Mouse (Mus musculus) right cerebral cortex, postnatal 10 days (tissue): ENCODE data around the gene Xkr7.

Experiments used
- DNase-seq, 2 experiments: peaks; one replicate each; pipeline ENCODE4 v3.0.0; 2021; ENCODE audit warnings: low spot score in 2 of 2

The Xkr7 gene

DNA sequence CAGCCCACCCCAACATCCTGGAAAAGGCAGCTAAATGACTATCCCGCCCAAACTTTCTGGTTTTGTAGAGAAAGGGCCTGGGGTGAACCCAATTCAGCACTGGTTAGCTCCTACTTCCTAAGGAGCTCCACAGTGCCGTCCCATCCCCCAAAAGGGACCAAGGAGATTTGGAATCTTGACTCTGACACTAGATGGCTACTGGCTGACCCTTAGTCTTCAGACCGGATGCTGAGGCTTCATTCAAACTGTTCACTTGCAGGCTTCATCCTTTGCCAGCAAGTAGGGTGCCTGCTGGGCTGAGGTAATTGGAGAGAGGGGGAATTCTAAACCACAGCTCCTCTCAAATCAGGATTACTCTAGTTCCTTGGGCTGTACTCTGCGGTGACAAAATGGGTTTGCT lies 1.3 kb downstream of the Xkr7 start:
- no peak for DNase-seq

DNA sequence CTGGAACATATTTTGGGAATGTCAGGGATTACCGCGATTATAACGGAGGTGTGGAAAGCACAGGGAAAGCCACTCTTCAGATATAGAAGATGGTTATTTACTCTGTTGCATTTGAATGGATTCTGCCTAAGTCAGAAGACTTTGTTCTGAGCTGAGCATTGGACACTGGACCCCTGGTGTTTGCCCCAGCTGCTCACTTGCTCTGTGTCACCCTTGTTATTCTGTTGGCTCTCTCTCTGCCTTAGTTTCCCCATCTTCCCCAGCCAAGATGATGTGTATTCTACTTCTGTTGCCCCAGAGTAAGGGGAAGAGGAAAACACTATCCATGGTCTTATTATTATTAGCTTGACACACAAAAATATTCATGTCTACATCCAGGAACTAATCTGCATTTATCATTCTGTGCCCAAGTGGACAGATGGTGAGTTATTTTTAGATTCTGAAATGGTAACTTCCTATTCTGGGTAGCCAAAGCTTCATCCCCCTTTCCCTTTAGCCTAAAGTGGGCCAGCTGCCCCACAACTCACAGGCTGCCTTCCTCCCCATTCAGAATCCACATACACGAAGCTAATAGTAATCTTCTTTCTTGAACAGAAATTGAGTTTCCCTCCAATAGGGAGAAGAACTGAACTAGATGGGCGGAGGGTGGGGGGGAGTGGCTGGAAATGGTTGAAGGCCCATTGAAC lies 2.0 kb downstream of the Xkr7 start:
- no peak for DNase-seq

DNA sequence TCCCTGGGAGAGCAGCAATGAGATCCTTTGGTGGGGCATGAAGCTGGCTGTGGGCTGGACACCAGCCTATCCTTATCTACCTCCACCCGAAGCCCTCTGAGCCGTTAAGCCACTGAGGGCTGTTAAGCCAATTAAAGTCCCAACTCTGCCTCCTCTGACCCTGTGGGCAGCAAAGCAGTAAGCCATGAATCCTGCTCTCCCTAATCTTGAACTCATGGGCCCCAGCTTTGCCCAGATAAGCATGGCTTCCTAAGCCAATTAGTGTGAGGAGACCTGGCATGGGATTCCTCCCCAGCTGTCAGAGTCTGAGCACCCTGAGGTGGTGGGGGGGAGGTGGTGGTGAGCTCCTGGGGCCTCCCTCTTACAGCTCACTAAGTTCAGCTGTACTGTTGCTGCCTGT lies 5.0 kb downstream of the Xkr7 start:
- DNase-seq, result no peak

DNA sequence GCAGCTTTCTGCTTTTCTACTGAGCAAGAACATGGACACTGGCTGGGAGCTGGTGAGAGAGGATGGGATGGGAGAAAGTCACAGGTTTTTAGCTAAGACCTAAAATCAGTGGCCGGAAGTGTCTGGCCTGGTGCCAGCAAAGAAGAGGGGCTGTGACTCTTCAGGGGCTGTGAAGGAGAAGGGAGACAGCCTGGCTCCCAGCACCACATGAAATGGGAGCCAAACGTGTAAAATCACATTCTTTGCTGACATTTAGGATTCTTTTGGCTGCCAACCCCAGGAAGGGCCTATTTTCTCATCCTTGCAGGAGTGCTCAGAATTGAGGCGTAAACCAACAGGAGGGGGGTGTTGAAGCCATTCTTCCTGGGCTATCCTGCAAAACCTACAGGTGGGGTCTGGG lies 12.2 kb downstream of the Xkr7 start:
- DNase-seq, result peak; percentile 46 to 53

DNA sequence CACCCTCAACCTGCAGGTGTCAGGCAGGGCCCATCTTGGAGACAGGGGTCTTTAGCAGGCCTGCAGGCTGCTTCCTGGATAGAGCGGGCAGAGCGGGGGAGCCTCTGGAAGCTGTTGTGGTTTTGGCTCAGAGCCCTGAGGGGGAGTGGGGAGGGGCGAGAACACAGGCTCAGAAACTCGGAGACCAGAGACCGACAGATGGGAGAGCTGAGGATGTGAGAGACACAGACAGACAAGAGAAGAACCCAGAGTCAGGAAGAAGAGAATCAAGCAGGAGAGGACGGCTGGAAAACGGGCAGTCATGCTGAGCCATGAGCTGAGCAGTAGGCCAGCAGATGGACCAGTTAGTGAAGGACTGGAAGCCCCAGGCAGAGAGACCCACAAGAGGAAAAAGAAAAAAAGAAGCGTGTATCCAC lies 14.2 kb downstream of the Xkr7 start:
- peak; percentile 77 to 81 for DNase-seq

DNA sequence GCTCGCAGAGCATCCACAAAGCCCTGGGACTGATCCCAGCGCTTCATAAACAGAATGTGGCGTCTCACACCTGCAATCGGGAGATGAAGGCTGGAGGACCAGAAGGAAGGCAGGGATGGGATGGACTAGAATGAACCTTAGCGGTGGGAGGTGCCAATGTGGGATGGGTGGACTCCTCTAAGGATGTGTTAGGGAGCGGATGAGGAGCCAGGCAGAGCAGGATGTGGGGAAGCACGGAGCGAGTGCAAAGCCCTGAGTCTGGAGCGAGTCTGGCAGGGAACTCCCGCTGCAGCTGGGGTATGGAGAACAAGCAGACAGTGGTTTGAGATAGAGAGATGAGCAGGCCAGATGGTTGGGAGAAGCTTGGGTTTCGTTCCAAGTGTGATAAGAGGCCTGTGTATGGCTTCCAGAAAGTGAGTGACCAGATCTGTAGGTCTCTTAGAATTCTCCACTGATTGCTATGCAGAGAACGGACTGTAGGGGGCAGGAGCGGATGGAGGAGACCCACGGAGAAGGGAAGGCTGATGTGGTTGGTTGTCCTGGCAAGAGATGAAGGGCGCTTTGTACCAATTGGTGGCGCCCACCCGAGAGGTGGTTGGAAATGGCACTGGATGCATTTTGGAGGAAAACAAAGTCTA lies 16.3 kb downstream of the Xkr7 start:
- peak; percentile 55 to 71 for DNase-seq

DNA sequence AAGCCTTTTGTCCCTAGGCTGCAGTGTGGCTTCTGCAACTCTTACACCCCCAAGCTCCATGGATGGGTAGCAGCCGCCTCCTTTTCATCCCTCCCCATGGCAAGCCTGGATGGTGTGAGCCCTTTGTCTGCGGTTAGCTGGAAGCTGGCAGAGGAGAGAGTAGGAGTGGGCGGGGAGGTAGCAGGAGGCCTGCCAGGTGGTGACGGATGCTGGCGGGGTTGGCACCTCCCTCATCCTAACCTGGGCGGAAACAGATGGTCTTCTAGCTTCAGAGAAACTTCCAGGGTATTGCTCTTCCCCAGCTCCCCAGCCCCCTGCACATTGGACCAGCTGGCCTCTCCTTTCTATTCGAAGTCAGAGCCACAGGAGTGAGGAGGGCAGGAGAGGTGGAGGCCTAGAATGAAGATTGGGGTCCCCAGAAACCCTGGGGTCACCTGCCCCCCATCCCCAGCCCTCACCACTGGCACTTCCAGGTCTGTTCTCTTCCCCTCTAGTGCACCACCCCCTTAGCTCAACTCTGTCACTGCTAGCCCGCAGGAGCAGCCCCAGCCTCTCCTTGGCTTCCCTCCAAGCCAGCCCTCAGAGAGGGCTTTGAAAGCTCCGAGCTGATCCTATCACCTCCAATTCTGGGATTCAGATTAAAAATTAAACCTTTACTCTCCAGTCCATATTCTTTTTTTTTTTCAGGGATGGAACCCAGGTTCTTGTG lies 17.8 kb downstream of the Xkr7 start:
- DNase-seq, result peak; percentile 45 to 52

DNA sequence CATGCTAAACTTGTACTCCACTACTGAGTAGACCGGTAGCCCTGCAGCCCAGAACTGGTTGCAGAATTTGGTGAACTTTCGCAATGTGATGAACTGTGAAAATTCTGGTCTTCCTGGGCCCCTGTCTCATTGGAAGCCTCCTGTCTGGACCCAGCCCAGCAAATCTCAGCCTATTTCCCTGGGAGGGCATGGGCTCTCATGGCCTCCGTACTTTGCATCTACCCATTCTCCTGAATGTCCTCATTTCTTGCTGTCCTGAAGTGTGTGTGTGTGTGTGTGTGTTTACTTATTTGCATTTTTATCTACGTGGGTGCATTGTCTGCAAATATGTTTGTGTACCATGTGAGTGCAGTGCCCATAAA lies 18.3 kb downstream of the Xkr7 start:
- DNase-seq, result no peak

DNA sequence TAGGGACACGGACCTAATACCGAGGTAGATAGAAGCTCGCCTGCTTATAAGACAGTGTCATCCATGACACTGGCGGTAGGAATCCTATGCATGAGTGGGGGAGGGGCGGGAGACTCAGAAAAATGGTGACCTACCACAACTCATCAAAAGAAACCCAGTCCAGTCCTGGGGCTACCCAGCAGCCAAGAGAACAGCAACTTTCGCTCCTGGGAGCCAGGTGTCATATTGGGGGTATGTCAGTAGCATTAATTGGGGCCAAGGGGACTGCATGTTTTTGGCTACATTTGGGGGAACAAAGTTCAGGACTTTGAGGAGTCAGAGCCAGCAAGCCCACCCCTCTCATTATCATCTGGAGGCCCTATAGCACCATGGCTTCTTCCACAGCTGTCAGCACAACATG lies 19.4 kb downstream of the Xkr7 start:
- no peak for DNase-seq

DNA sequence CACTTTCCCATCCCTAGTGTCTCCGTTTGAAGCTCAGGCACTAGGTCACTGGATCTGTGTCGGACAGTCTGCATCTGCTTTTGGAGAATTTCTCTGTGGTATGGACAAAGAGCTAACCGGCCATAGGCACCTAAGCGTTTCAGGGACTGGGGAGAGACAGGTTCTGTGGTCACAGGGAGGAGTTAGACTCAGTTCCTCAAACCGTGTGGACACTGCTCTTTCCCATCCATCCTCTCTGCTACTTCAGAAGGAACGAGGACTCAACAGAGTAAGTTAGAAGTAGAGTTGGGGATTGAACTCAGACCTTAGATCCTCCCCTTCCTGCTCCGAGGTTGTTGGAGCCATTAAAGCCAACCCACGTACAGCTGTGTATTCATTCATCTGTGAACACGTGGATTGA lies 19.9 kb downstream of the Xkr7 start:
- DNase-seq, result no peak

DNA sequence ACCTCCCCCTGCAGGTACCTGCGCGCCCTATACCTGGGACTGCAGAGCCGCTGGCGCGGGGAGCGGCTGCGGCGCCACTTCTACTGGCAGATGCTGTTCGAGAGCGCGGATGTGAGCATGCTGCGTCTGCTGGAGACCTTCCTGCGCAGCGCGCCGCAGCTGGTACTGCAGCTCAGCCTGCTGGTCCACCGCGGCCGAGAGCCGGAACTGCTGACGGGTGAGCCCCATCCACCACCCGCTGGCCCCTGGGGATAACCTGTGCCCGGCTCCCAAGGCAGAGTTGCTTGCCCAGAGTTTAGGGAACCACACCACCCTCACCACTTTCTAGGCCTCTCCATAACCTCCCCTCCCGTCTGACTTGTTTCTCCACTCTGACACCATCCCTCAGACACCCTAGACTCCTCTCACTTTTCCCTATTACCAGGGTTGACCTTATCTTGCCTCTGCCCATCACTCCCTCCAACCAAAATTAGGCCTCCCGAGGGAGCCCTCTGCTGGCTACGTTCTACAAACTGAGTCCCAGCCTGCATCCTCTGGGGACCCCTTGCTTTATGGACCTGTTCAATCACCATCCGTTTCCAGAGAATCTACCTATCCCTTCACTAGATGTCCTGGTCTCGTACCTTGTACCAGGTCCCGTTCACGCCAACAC lies 21.2 kb downstream of the Xkr7 start:
- DNase-seq, result no peak

DNA sequence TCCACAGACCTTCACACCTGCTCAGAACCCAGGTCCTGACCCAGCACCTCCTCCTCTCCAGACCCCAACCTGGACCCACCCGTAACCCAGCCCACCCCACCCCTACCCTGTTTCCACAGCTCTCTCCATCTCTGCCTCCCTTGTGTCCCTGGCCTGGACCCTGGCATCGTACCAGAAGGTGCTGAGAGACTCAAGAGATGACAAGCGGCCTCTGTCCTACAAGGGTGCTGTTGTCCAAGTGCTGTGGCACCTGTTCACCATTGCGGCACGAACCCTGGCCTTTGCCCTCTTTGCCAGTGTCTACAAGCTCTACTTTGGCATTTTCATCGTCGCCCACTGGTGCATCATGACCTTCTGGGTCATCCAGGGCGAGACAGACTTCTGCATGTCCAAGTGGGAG lies 22.2 kb downstream of the Xkr7 start:
- DNase-seq, result no peak

DNA sequence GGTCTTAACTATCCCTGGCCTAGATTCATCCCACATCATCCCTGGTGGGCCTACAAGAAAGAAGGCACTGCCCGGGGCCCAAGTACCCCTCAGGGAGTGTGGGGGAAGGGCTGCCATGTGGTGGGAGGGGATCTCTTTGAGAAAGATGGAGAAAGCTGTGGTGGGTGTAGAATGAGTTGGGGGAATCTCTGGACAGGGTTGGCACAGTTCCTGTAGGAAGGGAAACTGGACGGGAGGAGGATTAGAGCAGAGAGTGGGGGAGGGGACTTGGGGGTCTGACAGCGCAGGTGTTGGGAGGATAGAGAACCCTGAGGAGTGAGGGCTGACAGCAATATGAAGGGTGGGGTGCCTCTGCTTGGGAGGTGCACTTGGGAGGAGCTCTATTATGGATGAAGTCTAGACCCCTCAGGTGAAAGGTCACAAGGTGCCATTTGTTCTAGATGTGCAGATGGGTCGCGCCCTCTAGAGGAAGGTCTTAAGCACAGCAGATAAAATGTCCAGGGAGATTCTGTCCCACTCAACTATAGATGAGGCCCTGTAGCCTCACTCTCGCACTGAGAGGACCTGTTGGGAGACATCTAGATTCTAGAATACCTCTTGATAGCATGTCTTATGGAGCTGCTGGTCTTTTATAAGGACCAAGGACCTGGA lies 23.7 kb downstream of the Xkr7 start:
- no peak for DNase-seq

DNA sequence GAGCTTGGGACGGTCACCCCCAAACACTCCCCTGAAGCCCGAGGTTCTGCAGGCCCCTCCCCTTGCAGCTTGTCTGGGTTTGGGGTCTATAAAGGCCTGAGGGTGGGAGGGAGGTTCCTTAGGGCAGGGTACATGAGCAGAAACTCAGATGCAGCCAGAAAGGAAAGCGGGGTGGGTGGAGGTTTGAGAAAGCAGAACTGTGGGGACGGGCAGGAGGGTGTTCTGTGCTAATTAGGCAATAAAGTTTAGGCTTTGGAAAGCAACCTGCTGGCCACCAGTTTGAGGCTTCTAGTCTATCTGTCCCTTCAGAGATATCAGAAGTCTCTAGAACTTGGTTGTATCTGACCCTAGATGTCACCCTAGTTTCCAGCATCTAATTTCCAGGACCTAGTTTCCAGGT lies 26.7 kb downstream of the Xkr7 start:
- no peak for DNase-seq

DNA sequence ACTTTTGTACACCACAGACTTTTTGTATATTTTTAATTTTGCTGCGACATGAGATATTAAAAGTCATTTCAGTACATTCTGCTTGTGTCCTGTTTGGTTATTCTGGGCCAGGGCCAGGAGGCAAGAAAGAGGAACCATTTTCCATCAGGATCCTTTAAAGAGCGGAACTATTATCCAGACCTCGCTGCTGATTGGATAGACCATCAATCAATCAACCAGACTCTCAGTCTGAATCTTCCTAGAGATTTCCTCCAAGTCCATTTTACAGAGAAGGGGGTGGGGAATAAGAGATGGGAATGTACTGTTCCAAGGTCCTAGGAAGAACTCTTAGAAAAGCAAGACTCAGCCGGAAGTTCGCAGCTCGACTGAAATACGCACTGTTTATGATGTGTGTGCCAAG lies 28.6 kb downstream of the Xkr7 start:
- no peak for DNase-seq

DNA sequence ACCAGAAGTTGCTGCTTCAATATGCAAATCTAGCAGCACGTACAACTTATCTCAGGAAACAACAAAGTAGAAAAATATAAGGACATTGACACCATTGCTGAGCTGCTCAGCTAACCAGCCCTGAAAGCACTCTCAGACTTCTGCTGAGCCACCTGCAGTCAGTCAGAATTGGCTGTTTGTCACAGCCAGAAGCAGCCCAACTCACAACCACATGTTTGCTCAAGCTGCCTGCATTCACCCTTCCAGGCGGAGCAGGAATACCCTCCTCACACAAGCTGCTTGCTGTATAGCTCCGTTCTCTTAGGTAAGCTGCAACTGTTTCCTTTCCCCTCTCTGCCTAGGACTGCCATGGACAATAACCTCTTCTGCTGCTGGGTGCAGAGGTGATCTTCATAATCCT lies 31.7 kb downstream of the Xkr7 start:
- peak; percentile 52 to 67 for DNase-seq

DNA sequence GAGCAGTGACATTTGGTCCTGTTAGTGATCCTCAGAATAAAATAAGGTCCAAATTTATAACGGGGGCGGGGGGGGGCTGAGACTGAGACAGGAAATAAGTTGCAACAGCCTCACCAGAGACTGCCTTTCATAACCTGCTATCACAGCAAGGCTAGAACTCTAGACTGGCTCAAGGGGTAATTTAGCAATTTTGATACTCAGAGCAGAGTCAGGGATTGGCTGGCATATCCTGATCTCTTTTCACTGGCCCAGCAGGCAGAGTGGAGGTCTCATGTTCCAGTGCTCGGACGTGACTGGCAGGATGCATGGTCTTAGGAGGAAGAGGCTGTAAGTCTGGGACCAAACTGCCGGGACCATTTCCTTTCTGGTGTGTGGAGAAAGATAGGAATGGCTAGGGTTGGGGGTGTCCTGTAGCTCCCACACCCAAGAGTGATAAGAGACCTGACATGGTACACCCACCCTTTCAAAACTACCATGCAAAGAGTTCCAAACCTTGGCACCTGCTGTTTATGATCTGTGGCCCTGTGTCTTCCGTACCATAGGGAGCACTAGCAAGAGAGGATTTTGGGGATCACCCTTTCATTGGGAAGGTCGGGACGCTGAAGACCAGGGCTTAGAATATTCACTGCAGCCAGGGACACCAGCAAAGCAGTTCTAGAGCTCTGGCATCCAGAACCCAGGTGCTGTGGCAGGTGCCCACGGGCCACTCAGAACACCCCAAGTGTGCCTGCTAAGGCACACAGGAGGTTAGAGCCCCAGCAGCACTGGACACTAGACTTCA lies 32.7 kb downstream of the Xkr7 start:
- no peak for DNase-seq

DNA sequence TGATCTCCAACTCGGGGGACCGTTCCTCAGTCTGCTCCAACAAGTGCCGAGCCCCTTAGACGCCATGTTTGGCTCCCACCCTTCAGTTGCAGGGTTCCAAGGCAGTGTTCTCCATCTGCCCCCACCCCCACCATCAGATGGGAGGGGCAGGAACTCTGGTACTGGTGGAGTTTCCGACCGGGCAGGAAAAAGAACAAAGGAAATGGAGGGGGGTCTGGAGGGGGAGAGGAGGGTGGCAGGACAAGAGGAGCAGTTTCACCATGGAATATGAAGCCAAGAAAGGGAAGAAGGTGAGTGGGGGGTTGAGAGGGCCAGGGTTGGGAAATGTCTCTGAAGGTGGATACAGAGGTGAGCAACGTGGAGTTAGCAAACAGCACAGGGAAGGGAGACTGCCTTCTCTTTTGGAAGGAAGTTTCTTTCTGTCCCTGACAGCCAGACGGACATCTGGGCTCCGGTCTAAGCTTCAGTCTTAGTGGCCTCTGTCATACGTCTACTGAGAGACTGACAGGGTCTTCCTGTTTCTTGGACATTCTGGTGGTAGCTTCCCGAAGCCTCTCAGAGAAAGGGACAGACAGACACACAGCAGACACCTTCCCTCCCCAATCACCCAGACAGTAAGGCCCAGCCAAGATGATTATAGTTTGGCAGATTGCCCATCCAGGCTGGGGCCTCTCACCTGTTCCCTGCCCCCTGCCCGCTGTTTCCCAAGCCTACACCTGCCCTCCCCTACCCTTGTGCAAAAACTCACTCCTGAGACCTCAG lies 34.3 kb downstream of the Xkr7 start, which contains the start of gene Ccm2l:
TSS of gene Ccm2l (plus strand) at position 209 of the 762 bp plus-strand sequence.
- DNase-seq, result no peak

DNA sequence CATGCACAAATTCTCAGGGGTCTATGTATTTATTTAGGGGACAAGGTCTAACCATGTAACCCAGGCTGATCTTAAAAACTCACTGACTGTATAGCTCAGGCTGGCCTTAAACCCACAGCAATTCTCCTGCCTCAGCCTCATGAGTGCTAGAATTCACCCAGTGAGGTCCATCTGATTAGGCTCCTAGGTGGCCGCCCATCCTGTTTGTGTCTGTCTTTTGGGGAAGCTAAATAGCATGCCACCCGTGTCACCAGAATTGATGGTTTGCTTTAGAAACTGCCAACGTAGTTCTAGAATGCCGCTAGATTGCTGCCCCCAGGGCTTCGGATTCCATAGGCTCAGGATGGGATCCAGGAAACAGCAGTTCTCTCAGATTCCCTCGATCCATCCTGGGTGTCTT lies 35.3 kb downstream of the Xkr7 start:
- DNase-seq, result no peak

DNA sequence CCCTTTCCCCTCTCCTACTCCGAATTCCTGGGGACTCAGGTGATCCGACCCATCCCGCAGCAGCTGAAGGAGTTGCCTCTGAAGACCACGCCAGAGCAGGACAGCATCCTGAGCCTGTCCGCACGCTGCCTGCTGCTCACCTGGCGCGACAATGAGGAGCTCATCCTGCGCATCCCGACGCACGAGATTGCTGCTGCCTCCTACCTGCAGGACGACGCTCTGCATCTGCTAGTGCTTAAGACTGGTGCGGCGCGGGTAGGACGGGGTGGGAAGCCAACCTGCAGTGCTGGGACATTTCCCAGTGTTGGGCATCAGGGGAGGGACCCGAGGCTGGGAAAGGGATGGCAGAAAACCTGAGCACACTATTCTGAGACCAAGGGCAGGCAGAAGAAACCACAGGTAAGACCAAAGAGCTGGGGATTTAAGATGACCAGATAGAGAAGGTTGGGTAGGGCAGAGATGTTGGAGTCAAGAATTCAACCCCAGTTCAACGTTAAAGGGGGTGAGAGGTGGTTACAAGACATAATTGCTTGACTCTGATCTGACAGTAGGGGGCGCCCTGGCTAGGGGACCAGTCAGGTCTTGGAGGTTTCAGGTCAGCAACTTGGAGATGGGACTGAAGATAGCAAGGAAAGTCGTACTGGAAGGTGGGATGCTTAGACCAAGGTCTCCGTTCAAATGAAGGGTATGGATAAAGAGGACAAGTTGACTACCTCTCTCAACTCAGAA lies 39.3 kb downstream of the Xkr7 start:
- DNase-seq, result no peak
